Mouse (Mus musculus) testis, adult 2 months (tissue): Measurements from ENCODE around the gene Josd1.

Source experiments
- CTCF ChIP-seq: fragments of 200-500 bp; IDR thresholded peaks from 2 replicates; pipeline ENCODE4 v1.5.1; 2012; ENCODE audit warnings: low read depth, mild to moderate bottlenecking, inconsistent platforms, low read length, moderate library complexity; ENCODE audit not compliant: control insufficient read depth, insufficient read depth, insufficient replicate concordance
- POLR2A ChIP-seq: fragments of 200-500 bp; IDR thresholded peaks from 2 replicates; pipeline ENCODE4 v1.6.1; 2012; ENCODE audit warnings: low read depth, mild to moderate bottlenecking, inconsistent platforms, low read length, moderate library complexity; ENCODE audit not compliant: control insufficient read depth

GRCm38 (mm10) chr15:79689662-79690425, 2.1 kb upstream of the Josd1 start:
- TF ChIP-seq CTCF (no peak), POLR2A (peak; percentile 52; the same call in 1 of the 2 replicates)
